Mouse (Mus musculus) lung, postnatal 10 days (tissue): ENCODE measurements around the gene Ptbp1.
"Not testable (repeated sequence)": the region's sequence is repeated elsewhere in the genome, so short reads cannot be mapped to it uniquely, and the experiment has no call there.

Source experiments
- DNase-seq: peaks from one replicate; pipeline ENCODE4 v3.0.0; 2021

Gene Ptbp1

GRCm38 (mm10) chr10:79884938-79885337 is 30.7 kb downstream of the Ptbp1 start:
- DNase-seq = not testable (repeated sequence)

- no peak for DNase-seq
Observed at GRCm38 (mm10) chr10:79886054-79886453, 31.8 kb downstream of the Ptbp1 start, which contains the start of gene Elane. TSS of gene Elane (plus strand) at chr10:79886247.

GRCm38 (mm10) chr10:79886611-79887010 is 32.4 kb downstream of the Ptbp1 start:
- no peak for DNase-seq

GRCm38 (mm10) chr10:79889386-79889785 is 35.2 kb downstream of the Ptbp1 start:
- peak; percentile 75 for DNase-seq

- no peak for DNase-seq
Observed at GRCm38 (mm10) chr10:79890670-79891069, 36.4 kb downstream of the Ptbp1 start, which contains the start of gene Cfd. TSS of gene Cfd (plus strand) at chr10:79890853.

- peak; percentile 88 for DNase-seq
Observed at GRCm38 (mm10) chr10:79892451-79893118, 38.4 kb downstream of the Ptbp1 start.

- DNase-seq = peak; percentile 61
Observed at GRCm38 (mm10) chr10:79896306-79896705, 42.1 kb downstream of the Ptbp1 start.

GRCm38 (mm10) chr10:79896814-79897213 is 42.6 kb downstream of the Ptbp1 start:
- peak; percentile 75 for DNase-seq

- DNase-seq = no peak
Observed at GRCm38 (mm10) chr10:79897316-79898245, 43.4 kb downstream of the Ptbp1 start.

- no peak for DNase-seq
Observed at GRCm38 (mm10) chr10:79900951-79901410, 46.8 kb downstream of the Ptbp1 start.

GRCm38 (mm10) chr10:79906712-79907111 is 52.5 kb downstream of the Ptbp1 start:
- no peak for DNase-seq

GRCm38 (mm10) chr10:79907415-79907814 is 53.2 kb downstream of the Ptbp1 start:
- no peak for DNase-seq

- peak; percentile 99 for DNase-seq
Observed at GRCm38 (mm10) chr10:79908167-79909091, 54.2 kb downstream of the Ptbp1 start, which contains the start of gene Med16. TSS of gene Med16 (minus strand) at chr10:79908923.

- DNase-seq = no peak
Observed at GRCm38 (mm10) chr10:79909092-79909922, 55.1 kb downstream of the Ptbp1 start.

GRCm38 (mm10) chr10:79910556-79910955 is 56.3 kb downstream of the Ptbp1 start, which contains the start of gene Gm26602:
TSS of gene Gm26602 (plus strand) at chr10:79910856.
- no peak for DNase-seq

- no peak for DNase-seq
Observed at GRCm38 (mm10) chr10:79912412-79912811, 58.2 kb downstream of the Ptbp1 start.
